Mouse (Mus musculus): ENCODE results near the gene Snx6. TPM values are rescaled to one million over a fixed set of nuclear protein-coding genes. Genes with fewer than 3 reads are reported as not detected.
A peak's percentile ranks its signal among the peaks of the same experiment; 100 is the strongest.
"Not testable (repeated sequence)": the region's sequence is repeated elsewhere in the genome, so short reads cannot be mapped to it uniquely, and the experiment has no call there.

Gene Snx6
- polyA plus RNA-seq, 1 experiment from 2014 or later, result 208 TPM

DNA sequence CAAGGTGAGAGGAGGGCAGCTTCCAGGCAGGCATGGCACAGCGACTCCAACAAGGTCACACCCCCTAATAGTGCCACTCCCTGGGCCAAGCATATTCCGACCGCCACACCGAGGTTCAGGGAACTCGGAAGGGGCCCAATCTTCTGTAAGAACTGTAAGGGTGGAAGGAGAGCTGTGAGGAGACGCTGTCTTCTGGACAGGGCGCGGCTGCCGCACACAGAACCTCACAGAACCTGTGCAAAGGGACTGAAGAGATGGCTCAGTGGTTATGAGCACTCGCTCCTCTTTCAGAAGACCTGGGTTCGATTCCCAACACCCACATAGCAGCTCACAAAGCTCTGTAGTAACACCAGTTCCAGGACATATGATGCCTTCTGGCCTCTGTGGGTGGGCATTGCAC lies 78.0 kb downstream of the Snx6 start:
- 61% methylated on average over 5 of the region's 11 CpGs for WGBS
- not testable (repeated sequence) for H3K36me3 ChIP-seq; ATAC-seq (ENCODE audit: low FRiP score)

DNA sequence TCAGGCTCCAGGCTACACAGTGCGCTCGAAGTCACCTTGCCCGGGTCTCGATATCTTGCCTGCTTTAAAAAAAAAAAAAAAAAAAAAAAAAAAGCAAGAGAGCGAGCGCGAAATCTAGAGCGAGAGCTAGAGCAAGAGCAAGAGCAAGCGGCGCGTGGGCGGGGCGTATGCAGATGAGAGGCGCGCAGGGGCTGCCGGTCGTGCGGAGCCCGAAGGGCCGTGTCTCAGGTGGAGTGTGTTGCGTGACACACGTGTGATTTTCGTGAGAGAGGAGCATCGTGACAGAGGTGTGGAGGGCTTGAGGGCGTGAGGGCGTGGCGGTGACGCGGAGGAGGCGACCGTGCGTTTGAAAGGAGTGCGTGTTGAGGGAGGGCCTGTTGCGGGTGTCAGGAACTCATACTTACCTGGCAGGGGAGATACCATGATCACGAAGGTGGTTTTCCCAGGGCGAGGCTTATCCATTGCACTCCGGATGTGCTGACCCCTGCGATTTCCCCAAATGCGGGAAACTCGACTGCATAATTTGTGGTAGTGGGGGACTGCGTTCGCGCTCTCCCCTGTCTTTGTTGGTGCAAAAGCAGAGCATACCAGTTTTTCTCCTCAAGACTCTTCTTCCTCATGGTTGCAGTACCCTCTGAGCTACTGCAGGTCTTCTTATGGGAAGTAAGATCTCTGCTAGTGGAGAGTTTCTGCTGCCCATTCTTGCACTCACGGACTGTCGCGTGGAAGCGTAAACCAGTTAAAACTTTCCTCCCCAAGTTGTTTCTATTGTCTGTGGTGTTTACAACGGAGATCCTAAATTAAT lies 81.5 kb downstream of the Snx6 start:
- WGBS, result 0% methylated on average over 6 of the region's 48 CpGs
- H3K4me1 ChIP-seq; H3K36me3 ChIP-seq; H3K9me3 ChIP-seq (replicated peaks); H3K4me2 ChIP-seq (replicated peaks); H3K4me3 ChIP-seq; H3K27me3 ChIP-seq; H3K9ac ChIP-seq; H3K27ac ChIP-seq: not testable (repeated sequence)
- ATAC-seq (ENCODE audit: low FRiP score), result peak; percentile 55

More for the DNA sequence above, 78.0 kb downstream of the Snx6 start:
- not testable (repeated sequence) for H3K4me3 ChIP-seq; H3K4me2 ChIP-seq (replicated peaks); H3K9ac ChIP-seq; H3K27me3 ChIP-seq; H3K27ac ChIP-seq; H3K9me3 ChIP-seq (replicated peaks); H3K4me1 ChIP-seq

GRCm38 (mm10) chr12:54710494-54710879 lies 85.0 kb downstream of the Snx6 start:
- peak; percentile 86; the same call in 1 of the 2 replicates for ATAC-seq (ENCODE audit: low FRiP score)
- WGBS, result 2% methylated on average over 3 of the region's 8 CpGs
- H3K36me3 ChIP-seq; H3K4me1 ChIP-seq; H3K27ac ChIP-seq; H3K9ac ChIP-seq; H3K27me3 ChIP-seq; H3K9me3 ChIP-seq (replicated peaks); H3K4me2 ChIP-seq (replicated peaks); H3K4me3 ChIP-seq: not testable (repeated sequence)

- ATAC-seq (ENCODE audit: low FRiP score), result peak; percentile 87
- H3K27ac ChIP-seq, result not testable (repeated sequence)
- WGBS, result 0% methylated on average over 12 of the region's 44 CpGs
These were observed 85.6 kb downstream of the Snx6 start for GRCm38 (mm10) chr12:54709691-54710493.

DNA sequence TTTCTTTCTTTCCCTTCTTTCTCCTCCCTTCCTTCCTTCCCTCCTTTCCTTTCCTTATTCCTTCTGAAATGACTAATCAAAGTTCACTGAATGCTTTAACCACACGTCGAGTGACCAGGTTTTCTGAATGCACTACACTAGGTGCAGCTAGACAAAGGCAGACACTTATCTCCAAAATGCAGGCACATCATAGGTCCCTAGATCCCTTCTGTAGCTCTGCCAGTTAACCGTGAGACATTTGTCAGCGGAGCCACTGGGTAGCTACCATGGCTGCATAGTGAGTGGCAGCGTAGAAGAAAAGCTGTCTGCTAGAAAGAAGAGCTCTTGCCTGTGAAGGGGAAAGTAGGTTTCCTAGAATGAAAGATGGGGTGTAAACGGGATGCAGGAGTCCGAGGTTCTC lies 96.1 kb downstream of the Snx6 start:
- Histone ChIP-seq H3K36me3 (no peaks in the 10 kb centered on the region), H3K27me3 (no peaks in the 10 kb centered on the region), H3K9ac (no peak overlapping the region), H3K27ac (no peak overlapping the region), H3K4me3 (no peak overlapping the region), H3K4me1 (peaks cover 4% of the 10 kb centered on the region; the same call in 1 of the 2 replicates), H3K9me3 (replicated peaks) (no peaks in the 10 kb centered on the region), H3K4me2 (replicated peaks) (no peak overlapping the region)
- no peak for ATAC-seq (ENCODE audit: low FRiP score)
- WGBS, result 73% methylated on average over 7 of the region's 7 CpGs

More at GRCm38 (mm10) chr12:54709691-54710493, 85.6 kb downstream of the Snx6 start:
- not testable (repeated sequence) for H3K27me3 ChIP-seq; H3K9ac ChIP-seq; H3K4me1 ChIP-seq; H3K4me3 ChIP-seq; H3K36me3 ChIP-seq; H3K9me3 ChIP-seq (replicated peaks)
- peak overlapping the region; percentile 32; the same call in 1 of the 2 replicates for H3K4me2 ChIP-seq (replicated peaks)

GRCm38 (mm10) chr12:54697791-54698250 lies 97.7 kb downstream of the Snx6 start:
- Histone ChIP-seq H3K27ac (peak overlapping the region; percentile 26; the same call in 1 of the 2 replicates), H3K9ac (no peak overlapping the region), H3K27me3 (no peaks in the 10 kb centered on the region), H3K9me3 (replicated peaks) (no peaks in the 10 kb centered on the region), H3K36me3 (no peaks in the 10 kb centered on the region), H3K4me1 (peaks cover 4% of the 10 kb centered on the region; the same call in 1 of the 2 replicates), H3K4me3 (no peak overlapping the region), H3K4me2 (replicated peaks) (no peak overlapping the region)
- no peak for ATAC-seq (ENCODE audit: low FRiP score)
- WGBS, result 62% methylated on average over 6 of the region's 6 CpGs

- H3K9ac ChIP-seq, result no peak overlapping the region
- no peaks in the 10 kb centered on the region for H3K9me3 ChIP-seq (replicated peaks)
- peak; percentile 59 for ATAC-seq (ENCODE audit: low FRiP score)
- WGBS, result 13% methylated on average over 7 of the region's 7 CpGs
- no peak overlapping the region for H3K27ac ChIP-seq
- H3K36me3 ChIP-seq, result peaks cover 5% of the 10 kb centered on the region; the same call in 1 of the 2 replicates
- no peak overlapping the region for H3K4me2 ChIP-seq (replicated peaks)
- H3K27me3 ChIP-seq, result no peaks in the 10 kb centered on the region
- no peak overlapping the region for H3K4me3 ChIP-seq
- peaks cover 4% of the 10 kb centered on the region; the same call in 1 of the 2 replicates for H3K4me1 ChIP-seq
These were observed 98.4 kb downstream of the Snx6 start for GRCm38 (mm10) chr12:54697003-54697597.

Other genes starting within 250 kb of the Snx6 start
- gene Sptssa, start 139.1 kb downstream of the Snx6 start, polyA plus RNA-seq (2016; fragmentation: Nextera tagmentation; extraction: Ambion mirVana), result 166 and 176 TPM in 2 replicates
- gene Eapp, start 99.8 kb downstream of the Snx6 start, polyA plus RNA-seq (2016; fragmentation: Nextera tagmentation; extraction: Ambion mirVana), result 79.8 and 85.3 TPM in 2 replicates
- 227 and 229 TPM in 2 replicates for gene Cfl2, start 67.2 kb upstream of the Snx6 start, polyA plus RNA-seq (2016; fragmentation: Nextera tagmentation; extraction: Ambion mirVana)
- not detected in 2 replicates for gene Gm20403, start 190.8 kb upstream of the Snx6 start, polyA plus RNA-seq (2016; fragmentation: Nextera tagmentation; extraction: Ambion mirVana)
- gene Baz1a, start 218.6 kb upstream of the Snx6 start, polyA plus RNA-seq (2016; fragmentation: Nextera tagmentation; extraction: Ambion mirVana), result 28.1 and 30.3 TPM in 2 replicates

All from hindbrain, embryonic 12.5 days (tissue).